In the genomic region with DNA sequence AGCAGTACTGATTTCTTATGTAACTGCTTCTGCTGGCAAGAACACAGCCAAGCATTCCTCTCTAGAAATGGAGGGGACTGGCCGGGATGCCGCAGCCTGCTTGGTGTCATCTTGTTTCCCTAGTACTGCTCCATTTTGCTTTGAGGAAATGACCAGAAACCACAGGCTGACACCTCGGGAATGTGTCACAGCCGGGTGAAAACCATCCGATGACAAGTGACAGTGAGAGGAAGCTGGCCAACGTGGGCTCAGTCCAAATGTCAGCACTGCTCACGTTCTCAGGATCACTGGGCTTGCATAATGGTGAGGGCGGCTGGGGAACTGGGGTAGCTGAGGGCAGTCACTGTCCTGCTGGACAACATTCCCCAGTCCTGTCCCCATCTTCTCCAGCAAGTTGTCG, we compare ENCODE assay signal across 14 mouse cellular contexts. TPM values are rescaled to one million over a fixed set of nuclear protein-coding genes. Genes with fewer than 3 reads are reported as not detected.
DNase-seq lines count a peak whose midpoint lies in the region; ATAC-seq and TF ChIP-seq lines count a peak whose summit lies in the region.
"Had no signal": no experiment of that assay in that cellular context is flagged by ENCODE, and none has a peak within 500 bp of the region (broad histone marks: within the 10 kb centered on the region; RNA-seq: fewer than 3 reads in every experiment).

No protein-coding gene starts in this region.

- H3K4me1 ChIP-seq in liver, adult 2 months (ENCODE audit: control insufficient read depth, insufficient read depth, low read length), result no peaks in the 10 kb centered on the region
- H3K4me1 ChIP-seq in liver, postnatal 0 days (ENCODE audit: insufficient read depth), result no peaks in the 10 kb centered on the region
- peaks cover 10% of the 10 kb centered on the region for H3K4me1 ChIP-seq in megakaryocyte, embryonic 14.5 days
- H3K4me1 ChIP-seq: heart, embryonic 10.5 days; stomach, embryonic 15.5 days had no signal

- H3K36me3 ChIP-seq in liver, adult 2 months (ENCODE audit: control insufficient read depth, insufficient read depth, low read length), result no peaks in the 10 kb centered on the region
- H3K36me3 ChIP-seq in liver, postnatal 0 days (replicated peaks; ENCODE audit: insufficient read depth, low read length), result no peaks in the 10 kb centered on the region
- no peaks in the 10 kb centered on the region for H3K36me3 ChIP-seq in megakaryocyte, embryonic 14.5 days (replicated peaks; ENCODE audit: low read length)
- H3K36me3 ChIP-seq: embryonic facial prominence, embryonic 15.5 days; heart, embryonic 10.5 days; stomach, embryonic 15.5 days had no signal

- H3K9ac ChIP-seq in liver, adult 2 months (ENCODE audit: low read depth, low read length), result no peak overlapping the region
- H3K9ac ChIP-seq in liver, postnatal 0 days (replicated peaks), result no peak overlapping the region
- H3K9ac ChIP-seq: embryonic facial prominence, embryonic 15.5 days; forebrain, postnatal 0 days; stomach, embryonic 15.5 days had no signal

- H3K4me3 ChIP-seq in liver, adult 2 months (ENCODE audit: insufficient read depth, low read depth, low read length), result no peak overlapping the region
- no peak overlapping the region for H3K4me3 ChIP-seq in liver, postnatal 0 days (ENCODE audit: low read depth, low read length)
- peak overlapping the region; percentile 75 for H3K4me3 ChIP-seq in megakaryocyte, embryonic 14.5 days (replicated peaks)
- H3K4me3 ChIP-seq: embryonic facial prominence, embryonic 15.5 days; heart, embryonic 10.5 days; stomach, embryonic 15.5 days had no signal

- H3K4me2 ChIP-seq in liver, postnatal 0 days (ENCODE audit: low read depth, low read length), result no peak overlapping the region
- H3K4me2 ChIP-seq: embryonic facial prominence, embryonic 15.5 days; stomach, embryonic 15.5 days had no signal

- no peaks in the 10 kb centered on the region for H3K79me2 ChIP-seq in liver, adult 2 months (ENCODE audit: control insufficient read depth, insufficient read depth, low read length)

- H3K27ac ChIP-seq in liver, adult 2 months (replicated peaks; ENCODE audit: insufficient read depth, low read depth, low read length), result no peak overlapping the region
- H3K27ac ChIP-seq in liver, postnatal 0 days (ENCODE audit: low read depth), result no peak overlapping the region
- H3K27ac ChIP-seq: embryonic facial prominence, embryonic 15.5 days; heart, embryonic 10.5 days; stomach, embryonic 15.5 days had no signal

- H3K27me3 ChIP-seq in liver, adult 2 months (ENCODE audit: control insufficient read depth, insufficient read depth, low read length), result no peaks in the 10 kb centered on the region
- H3K27me3 ChIP-seq in liver, postnatal 0 days (ENCODE audit: insufficient read depth, low read length), result no peaks in the 10 kb centered on the region
- H3K27me3 ChIP-seq in megakaryocyte, embryonic 14.5 days (replicated peaks), result peaks cover 6% of the 10 kb centered on the region
- H3K27me3 ChIP-seq: embryonic facial prominence, embryonic 15.5 days; stomach, embryonic 15.5 days had no signal

- no peak for TF ChIP-seq CTCF in liver, adult 2 months (IDR thresholded peaks at IDR 0.05; ENCODE audit: low read depth, low read length)
- TF ChIP-seq CTCF in liver, postnatal 0 days (IDR thresholded peaks at IDR 0.05; ENCODE audit: low read depth), result no peak

- H3K9me3 ChIP-seq in liver, postnatal 0 days (ENCODE audit: low read length), result no peaks in the 10 kb centered on the region
- H3K9me3 ChIP-seq in megakaryocyte, embryonic 14.5 days, result peaks cover 46% of the 10 kb centered on the region
- H3K9me3 ChIP-seq: embryonic facial prominence, embryonic 15.5 days; heart, embryonic 10.5 days; stomach, embryonic 15.5 days had no signal

- no peak for TF ChIP-seq POLR2A in liver, adult 2 months (IDR thresholded peaks at IDR 0.05; ENCODE audit: extremely low read depth, insufficient read depth, low read length)

- no peak for TF ChIP-seq EP300 in liver, postnatal 0 days (IDR thresholded peaks at IDR 0.05; ENCODE audit: low read depth)

- no peak for ATAC-seq in cerebellum, adult (ENCODE audit: insufficient number of reproducible peaks, low FRiP score, low TSS enrichment)
- ATAC-seq in liver, postnatal 0 days, result no peak
- no peak for ATAC-seq in monocyte, adult 5-6 weeks (replicated peaks; ENCODE audit: insufficient number of reproducible peaks, low FRiP score, low TSS enrichment, poor library complexity, severe bottlenecking)
- no peak for ATAC-seq in frontal cortex, adult (ENCODE audit: low TSS enrichment)
- ATAC-seq: forebrain, postnatal 0 days had no signal

- peak; percentile 21 to 37 for DNase-seq in cerebellum, adult 18-20 months
- peak; percentile 38 for DNase-seq in liver, adult 2 months (ENCODE audit: extremely low read depth, low read depth, low spot score)
- DNase-seq in liver, postnatal 0 days, result no peak
- peak; percentile 46 to 56 for DNase-seq in kidney, postnatal 36 days
- DNase-seq: forebrain, postnatal 0 days; layer of hippocampus, adult 9-11 months had no signal

- 57% methylated on average over 9 of the region's 9 CpGs for WGBS in liver, adult 2 months
- 31% methylated on average over 9 of the region's 9 CpGs for WGBS in liver, postnatal 0 days (ENCODE audit: insufficient replicate concordance)

RNA-seq across cellular contexts. Expression of gene Bdkrb2, which starts 33.5 kb away (rescaled TPM):
- total RNA-seq in liver, adult 2 months (2014; rRNA removed), result 0.09 and 0.13 TPM in 2 replicates
- polyA plus RNA-seq in liver, adult 2 months (2012; rRNA removed), result 0.06 TPM in 1 of 2 replicates, not detected in the other
- 0.05 TPM in 1 of 2 replicates, not detected in the other for polyA plus RNA-seq in liver, postnatal 0 days (2015; fragmentation: Nextera tagmentation; extraction: Ambion mirVana)
- polyA plus RNA-seq in megakaryocyte, embryonic 14.5 days (2012; ENCODE audit: insufficient read depth, low replicate concordance), result not detected in 2 replicates
- total RNA-seq in monocyte, adult 5-6 weeks (2017), result not detected in 3 replicates
- total RNA-seq: megakaryocyte-erythroid progenitor cell, adult 5-6 weeks had no signal
